Mouse (Mus musculus) mouse embryonic stem cell (cell line): ENCODE measurements around the gene Cox8a.

Source experiments
- in situ Hi-C, 2 experiments: fragments of 300-500 bp; cut with MboI; formaldehyde crosslinking; loops; 1 replicate in 1 of 2; 3 replicates in 1 of 2; pipeline ENCODE4 v1.14.3; 2019 to 2020; ENCODE audit warnings: low sequenced_read_pairs in 2 of 2, low pct_unique_long_range_greater_than_20kb in 1 of 2, mixed read lengths in 1 of 2; ENCODE audit not compliant: unreplicated experiment in 1 of 2

Cox8a gene

GRCm38 (mm10) chr19:7195900-7196728 is 21.3 kb downstream of the Cox8a start:
- in situ Hi-C loops = loop anchor here in 1 of 2 experiments (5.0 kb wide), 1 partner anchor 139 kb away; the partner anchor contains the start of gene Macrod1

GRCm38 (mm10) chr19:7192561-7192967 is 24.9 kb downstream of the Cox8a start:
- in situ Hi-C loops = loop anchor here in 1 of 2 experiments (5.0 kb wide), 1 partner anchor 130 kb away; no protein-coding TSS in a partner anchor

- in situ Hi-C loops = loop anchor here in 1 of 2 experiments (5.0 kb wide), 1 partner anchor 129 kb away; no protein-coding TSS in a partner anchor
Measured at GRCm38 (mm10) chr19:7191639-7192038, 25.8 kb downstream of the Cox8a start.

GRCm38 (mm10) chr19:7190986-7191385 is 26.4 kb downstream of the Cox8a start:
- in situ Hi-C loops = loop anchor here in 1 of 2 experiments (5.0 kb wide), 1 partner anchor 129 kb away; no protein-coding TSS in a partner anchor

GRCm38 (mm10) chr19:7189026-7189425 is 28.4 kb downstream of the Cox8a start:
- in situ Hi-C loops = no loop called here

GRCm38 (mm10) chr19:7187157-7187556 is 30.3 kb downstream of the Cox8a start:
- in situ Hi-C loops = no loop called here

- in situ Hi-C loops = no loop called here
Measured at GRCm38 (mm10) chr19:7185715-7186291, 31.6 kb downstream of the Cox8a start.

GRCm38 (mm10) chr19:7185059-7185458 is 32.4 kb downstream of the Cox8a start:
- in situ Hi-C loops = no loop called here

GRCm38 (mm10) chr19:7183419-7183818 is 34.0 kb downstream of the Cox8a start:
- in situ Hi-C loops = no loop called here

GRCm38 (mm10) chr19:7182273-7182949 is 35.0 kb downstream of the Cox8a start:
- in situ Hi-C loops = no loop called here

- in situ Hi-C loops = no loop called here
Measured at GRCm38 (mm10) chr19:7181496-7181895, 35.9 kb downstream of the Cox8a start.

GRCm38 (mm10) chr19:7180756-7181405 is 36.5 kb downstream of the Cox8a start:
- in situ Hi-C loops = no loop called here

- in situ Hi-C loops = no loop called here
Measured at GRCm38 (mm10) chr19:7178841-7179452, 38.5 kb downstream of the Cox8a start.

GRCm38 (mm10) chr19:7177804-7178511 is 39.5 kb downstream of the Cox8a start:
- in situ Hi-C loops = no loop called here

GRCm38 (mm10) chr19:7176041-7176696 is 41.2 kb downstream of the Cox8a start:
- in situ Hi-C loops = no loop called here

- in situ Hi-C loops = no loop called here
Measured at GRCm38 (mm10) chr19:7172051-7172866, 45.2 kb downstream of the Cox8a start.
